Comparison of ENCODE assay signal across 10 mouse cellular contexts in the genomic region with DNA sequence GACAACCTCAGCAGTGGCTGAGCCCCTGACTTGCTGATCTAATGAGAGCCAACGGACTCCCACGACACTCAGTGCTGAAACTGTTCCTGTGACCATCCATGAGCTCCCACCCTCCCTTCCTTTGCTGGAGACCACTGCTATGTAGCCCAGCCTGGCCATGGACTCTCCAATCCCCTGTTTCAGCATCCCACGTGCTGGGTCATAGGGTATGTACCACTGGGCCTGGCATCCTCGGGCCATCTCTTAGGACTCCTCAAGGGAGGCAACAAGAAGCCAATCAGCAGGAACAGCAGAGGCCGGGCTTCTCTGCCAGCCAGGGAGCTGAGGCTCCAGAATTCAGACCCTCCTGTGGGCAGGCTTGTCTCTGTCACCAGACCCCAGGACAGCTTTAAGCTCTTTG.
A peak's percentile ranks its signal among the peaks of the same experiment; 100 is the strongest.
DNase-seq lines count a peak whose midpoint lies in the region; ATAC-seq and TF ChIP-seq lines count a peak whose summit lies in the region.
"Had no signal": no experiment of that assay in that cellular context is flagged by ENCODE, and none has a peak within 500 bp of the region (broad histone marks: within the 10 kb centered on the region; RNA-seq: fewer than 3 reads in every experiment).

No protein-coding gene starts in this region.

- WGBS in heart, embryonic 15.5 days: 47% methylated on average over 5 of the region's 5 CpGs
- 31% methylated on average over 5 of the region's 5 CpGs for WGBS in embryonic facial prominence, embryonic 10.5 days
- 42% methylated on average over 5 of the region's 5 CpGs for WGBS in heart, postnatal 0 days
- WGBS in midbrain, embryonic 10.5 days: 48% methylated on average over 5 of the region's 5 CpGs

- no peak for TF ChIP-seq EP300 in heart, postnatal 0 days (IDR thresholded peaks at IDR 0.05; ENCODE audit: low read depth)

- no peak for TF ChIP-seq CTCF in heart, postnatal 0 days (IDR thresholded peaks at IDR 0.05; ENCODE audit: low read depth)

- H3K9me3 ChIP-seq in heart, embryonic 15.5 days (replicated peaks): no peaks in the 10 kb centered on the region
- H3K9me3 ChIP-seq in embryonic facial prominence, embryonic 10.5 days: no peaks in the 10 kb centered on the region; the same call in 1 of the 2 replicates
- no peaks in the 10 kb centered on the region for H3K9me3 ChIP-seq in heart, postnatal 0 days (replicated peaks; ENCODE audit: control insufficient read depth, low read length)
- H3K9me3 ChIP-seq in midbrain, embryonic 10.5 days (replicated peaks): no peaks in the 10 kb centered on the region

- no peaks in the 10 kb centered on the region for H3K27me3 ChIP-seq in heart, embryonic 15.5 days
- no peaks in the 10 kb centered on the region for H3K27me3 ChIP-seq in embryonic facial prominence, embryonic 10.5 days (replicated peaks; ENCODE audit: low read depth, poor library complexity, severe bottlenecking)
- no peaks in the 10 kb centered on the region for H3K27me3 ChIP-seq in heart, postnatal 0 days (ENCODE audit: control insufficient read depth, insufficient read depth, low read length)
- no peaks in the 10 kb centered on the region for H3K27me3 ChIP-seq in midbrain, embryonic 10.5 days (ENCODE audit: low read depth, poor library complexity, severe bottlenecking)
- H3K27me3 ChIP-seq: CH12.LX had no signal

- H3K27ac ChIP-seq in heart, embryonic 15.5 days: peak overlapping the region; percentile 93
- peak overlapping the region; percentile 86 for H3K27ac ChIP-seq in embryonic facial prominence, embryonic 10.5 days (replicated peaks)
- H3K27ac ChIP-seq in heart, postnatal 0 days (ENCODE audit: low read depth): peak overlapping the region; percentile 91
- H3K27ac ChIP-seq in midbrain, embryonic 10.5 days (replicated peaks): peak overlapping the region; percentile 91

- peaks cover 96% of the 10 kb centered on the region for H3K4me1 ChIP-seq in heart, embryonic 15.5 days (replicated peaks)
- peaks cover 97% of the 10 kb centered on the region for H3K4me1 ChIP-seq in embryonic facial prominence, embryonic 10.5 days
- H3K4me1 ChIP-seq in heart, postnatal 0 days (ENCODE audit: control insufficient read depth, insufficient read depth): peaks cover 78% of the 10 kb centered on the region
- peaks cover 96% of the 10 kb centered on the region for H3K4me1 ChIP-seq in midbrain, embryonic 10.5 days

- H3K4me2 ChIP-seq in heart, embryonic 15.5 days: no peak overlapping the region
- no peak overlapping the region for H3K4me2 ChIP-seq in heart, postnatal 0 days (ENCODE audit: low read depth, low read length)

- 0 out of 2 replicates have a peak overlapping the region, but pooled peaks have one; percentile 6 for H3K9ac ChIP-seq in heart, embryonic 15.5 days
- 0 out of 2 replicates have a peak overlapping the region, but pooled peaks have one; percentile 2 for H3K9ac ChIP-seq in heart, postnatal 0 days (replicated peaks; ENCODE audit: low read depth, low read length)

- DNase-seq in heart, adult 18-20 months: no peak
- DNase-seq in embryonic facial prominence, embryonic 10.5 days (ENCODE audit: low spot score): no peak
- DNase-seq in heart, postnatal 0 days (ENCODE audit: low spot score): no peak
- DNase-seq in midbrain, embryonic 10.5 days (ENCODE audit: low spot score): no peak
- no peak for DNase-seq in adipocyte (ENCODE audit: low spot score)
- no peak for DNase-seq in cerebellum, adult 8-10 months
- DNase-seq in testis, postnatal 14 days (ENCODE audit: low spot score): no peak
- DNase-seq: adrenal gland, postnatal 25 days had no signal

- no peak for ATAC-seq in heart, embryonic 15.5 days (replicated peaks; ENCODE audit: insufficient number of reproducible peaks, insufficient read depth, low FRiP score, low read depth)
- ATAC-seq in heart, postnatal 0 days (ENCODE audit: insufficient read depth, low read depth): no peak

- no peak overlapping the region for H3K4me3 ChIP-seq in heart, embryonic 15.5 days
- H3K4me3 ChIP-seq in embryonic facial prominence, embryonic 10.5 days: peak overlapping the region; percentile 38
- H3K4me3 ChIP-seq in heart, postnatal 0 days (ENCODE audit: low read depth, low read length): no peak overlapping the region
- H3K4me3 ChIP-seq in midbrain, embryonic 10.5 days: peak overlapping the region; percentile 29; the same call in 1 of the 2 replicates

- H3K36me3 ChIP-seq in heart, embryonic 15.5 days: peaks cover 10% of the 10 kb centered on the region; the same call in 1 of the 2 replicates
- peaks cover 51% of the 10 kb centered on the region for H3K36me3 ChIP-seq in embryonic facial prominence, embryonic 10.5 days (replicated peaks)
- H3K36me3 ChIP-seq in heart, postnatal 0 days (replicated peaks; ENCODE audit: control insufficient read depth, insufficient read depth, low read length): peaks cover 7% of the 10 kb centered on the region
- H3K36me3 ChIP-seq in midbrain, embryonic 10.5 days: peaks cover 37% of the 10 kb centered on the region

Comparison
In these comparisons a context has a peak if more than half of its experiments do, and no peak if none do; other contexts are left out.
1. H3K4me3 ChIP-seq: peak in embryonic facial prominence, embryonic 10.5 days (single experiment) and midbrain, embryonic 10.5 days (single experiment); none in heart, embryonic 15.5 days (single experiment) and heart, postnatal 0 days (single experiment).
2. Peak in every context shown above with its lines, with median percentiles within 50 percentile points of each other: H3K27ac ChIP-seq.